Mouse (Mus musculus) right cerebral cortex, adult 2 months (tissue): ENCODE measurements around the gene Cdh11.
A peak's percentile ranks its signal among the peaks of the same experiment; 100 is the strongest.
"Not testable (repeated sequence)": the region's sequence is repeated elsewhere in the genome, so short reads cannot be mapped to it uniquely, and the experiment has no call there.

Experiments
- DNase-seq, 2 experiments: peaks; one replicate each; pipeline ENCODE4 v3.0.0; 2021 to 2022; ENCODE audit warnings: low spot score in 2 of 2

Cdh11 gene

DNA sequence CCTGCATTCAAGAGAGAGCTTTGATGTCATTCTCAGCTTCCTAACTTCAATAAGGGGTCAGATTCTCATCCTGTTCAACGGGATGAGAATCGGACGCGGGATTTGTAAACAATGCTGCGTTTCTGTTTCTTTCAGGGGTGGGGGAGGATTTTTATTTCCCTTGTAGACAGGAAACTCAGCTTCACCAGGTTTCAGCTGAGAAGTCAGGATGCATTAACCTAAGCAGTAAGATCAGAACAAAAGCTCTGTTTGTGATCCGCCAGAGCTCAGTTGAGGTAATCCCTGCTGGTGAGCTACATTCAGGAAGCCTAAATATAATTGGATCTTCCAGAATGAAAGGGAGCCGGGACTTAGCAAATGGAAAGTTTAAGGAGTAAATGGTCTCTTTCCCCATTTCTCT, 78.1 kb downstream of the Cdh11 start:
- DNase-seq: no peak

DNA sequence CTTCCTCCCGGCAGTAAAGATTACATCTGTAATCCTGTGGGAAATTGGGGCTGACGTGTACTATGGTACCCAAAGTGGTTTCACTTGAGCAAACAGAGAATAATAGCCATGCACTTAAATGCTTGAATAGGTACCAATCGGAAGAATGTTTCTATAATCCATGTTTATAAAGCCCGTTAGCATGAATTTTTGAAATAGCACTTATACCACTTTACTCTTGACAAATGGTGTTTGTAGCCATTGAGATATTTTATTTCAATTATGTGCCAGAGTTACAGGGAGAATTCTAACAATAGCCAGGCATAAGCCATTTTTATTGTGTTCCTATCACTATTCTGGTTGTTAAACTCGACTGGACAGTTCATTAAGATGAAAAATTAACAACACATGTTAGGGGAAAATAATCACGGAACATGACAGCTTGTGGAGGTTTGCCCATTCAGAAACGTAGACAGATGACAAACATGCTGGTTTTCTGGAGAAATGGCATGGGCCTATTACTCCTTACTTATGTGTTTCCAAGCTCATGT, 80.0 kb downstream of the Cdh11 start:
- DNase-seq: no peak

DNA sequence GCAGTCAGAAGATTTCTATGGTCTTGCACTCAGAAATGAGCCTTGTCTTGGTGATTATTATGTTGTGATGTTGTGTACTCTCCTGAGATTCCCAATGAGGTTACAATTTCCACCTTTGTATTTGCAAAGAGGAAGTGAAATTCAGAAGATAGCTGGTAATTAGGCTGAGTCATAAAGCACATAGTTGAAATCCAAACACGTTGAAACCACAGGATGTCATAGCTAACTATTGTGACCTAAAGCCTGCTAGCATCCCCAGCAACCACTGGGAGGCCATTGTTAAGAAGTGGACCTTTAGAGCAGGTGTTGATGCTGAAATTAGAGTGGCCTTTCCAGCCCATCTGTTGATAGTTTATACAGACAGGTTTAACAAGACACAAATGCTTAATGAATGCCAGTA, 85.2 kb downstream of the Cdh11 start:
- no peak for DNase-seq

DNA sequence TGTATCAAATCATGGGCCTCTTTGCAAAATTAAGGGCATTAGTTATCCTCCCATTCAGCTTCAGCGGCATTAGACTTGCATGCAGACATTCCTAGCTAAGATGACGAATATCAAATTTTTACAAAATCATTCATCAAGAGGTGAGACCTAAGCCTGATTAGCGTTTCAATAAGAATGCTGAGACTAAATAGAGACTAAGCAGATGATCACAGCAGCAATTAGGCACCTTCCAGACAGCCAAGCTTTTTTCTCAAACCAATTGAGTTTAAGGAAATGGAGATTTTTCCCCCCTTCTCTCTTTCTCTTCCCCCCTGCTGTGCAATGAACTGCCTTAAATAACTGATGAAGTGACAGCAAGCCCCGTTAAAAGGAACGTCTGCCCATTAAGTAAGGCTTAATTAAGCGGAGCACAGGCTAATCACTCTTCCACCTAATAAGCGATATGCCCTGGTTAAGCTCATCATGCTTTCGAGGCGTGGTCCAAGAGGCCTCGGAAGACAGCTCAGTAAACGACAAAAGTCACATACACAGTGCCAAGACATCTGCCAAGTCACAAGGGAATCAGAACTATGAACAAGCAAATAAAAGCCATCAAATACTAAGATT, 87.1 kb downstream of the Cdh11 start:
- no peak for DNase-seq

DNA sequence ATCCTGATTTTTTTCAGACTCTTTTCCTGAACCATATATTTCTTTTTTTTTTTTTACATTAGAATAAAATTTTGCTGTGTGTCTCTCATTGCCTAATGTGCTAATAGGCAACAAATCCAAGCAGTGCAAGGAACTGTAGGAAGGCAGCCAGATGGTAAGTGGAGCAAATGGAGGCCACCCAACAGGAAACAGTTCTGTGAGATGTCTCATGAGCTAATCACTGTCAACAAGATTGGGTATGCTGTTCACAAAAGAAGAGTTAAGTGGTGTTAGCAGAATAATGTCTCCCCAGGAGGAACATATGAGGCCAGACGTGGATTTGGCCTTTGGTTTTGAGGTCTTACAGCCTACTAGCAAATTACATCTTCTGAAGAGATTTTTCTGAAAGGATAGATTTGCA, 92.0 kb downstream of the Cdh11 start:
- no peak for DNase-seq

DNA sequence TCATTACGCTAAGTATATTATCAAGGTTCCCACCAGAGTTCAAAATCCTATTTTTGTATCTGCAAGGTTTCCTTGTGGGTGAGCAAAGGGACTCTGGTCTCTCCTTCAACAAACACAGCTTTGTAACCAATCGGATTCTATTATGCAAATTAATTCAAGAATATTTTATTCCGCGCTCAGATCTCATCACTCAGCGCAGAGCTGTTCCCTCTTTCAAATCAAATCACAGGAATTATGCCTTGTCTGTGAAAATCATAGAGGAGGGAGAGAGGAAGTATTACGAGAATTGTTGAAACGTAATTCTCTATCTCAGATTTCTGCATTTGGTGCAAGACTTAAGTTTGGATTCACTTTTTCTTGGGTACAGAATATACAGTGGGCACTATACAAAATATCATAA, 100.0 kb downstream of the Cdh11 start:
- DNase-seq: not testable (repeated sequence)

DNA sequence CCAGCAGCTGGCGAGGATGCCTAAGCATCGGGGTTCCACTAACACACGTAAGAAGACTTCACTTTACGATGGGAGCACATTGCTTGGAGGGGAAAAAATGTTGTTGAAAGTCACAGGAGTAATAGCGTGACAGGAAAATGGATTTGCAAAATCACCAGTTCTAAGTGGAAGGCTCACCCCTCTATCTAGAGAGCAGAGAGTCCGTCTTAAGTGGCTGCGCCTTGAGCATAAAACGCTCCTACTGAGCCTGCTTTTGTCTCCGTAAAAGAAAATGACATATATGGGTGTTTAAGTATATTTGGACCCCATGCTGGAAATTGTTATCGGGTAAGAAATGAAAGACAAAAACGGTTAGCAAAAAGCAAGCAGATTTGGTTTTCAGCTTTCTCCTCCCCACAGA, 100.4 kb downstream of the Cdh11 start:
- no peak for DNase-seq

DNA sequence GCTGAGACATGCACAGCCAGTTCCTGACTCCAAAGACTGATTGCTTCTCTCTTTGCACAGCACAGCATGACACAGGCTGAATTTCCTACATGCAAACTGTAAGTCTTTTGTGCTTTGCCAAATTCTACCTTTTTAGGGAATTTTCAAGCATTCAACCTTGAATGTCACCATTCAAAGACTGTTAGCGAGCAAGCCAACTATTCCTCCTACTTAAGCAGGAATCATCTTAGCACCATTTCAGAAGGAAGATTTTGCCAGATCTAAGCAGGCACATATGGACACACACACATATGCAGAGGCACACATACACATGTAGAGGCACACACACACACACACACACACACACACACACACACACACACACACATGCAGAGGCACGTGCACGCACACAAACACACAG, 108.3 kb downstream of the Cdh11 start:
- no peak for DNase-seq

DNA sequence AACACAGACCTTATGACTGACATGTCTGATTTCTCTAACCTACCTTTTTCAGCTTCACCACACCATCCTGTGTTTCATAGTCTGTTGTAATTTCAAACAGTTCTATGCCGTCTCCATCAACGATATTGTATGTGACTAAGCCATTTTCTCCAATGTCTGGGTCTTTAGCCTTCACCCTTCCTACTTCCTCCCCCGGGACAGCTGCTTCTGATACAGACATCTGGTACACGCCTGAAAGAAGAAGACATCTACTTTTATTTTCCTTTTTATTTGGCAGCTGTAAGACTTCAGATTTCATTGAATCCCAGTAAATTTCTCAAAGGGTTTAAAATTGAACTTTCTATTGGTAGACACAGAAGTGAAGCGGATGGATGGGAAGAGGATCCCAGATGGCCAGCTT, 120.9 kb downstream of the Cdh11 start:
- DNase-seq: peak in 1 of 2 experiments; percentile 18

DNA sequence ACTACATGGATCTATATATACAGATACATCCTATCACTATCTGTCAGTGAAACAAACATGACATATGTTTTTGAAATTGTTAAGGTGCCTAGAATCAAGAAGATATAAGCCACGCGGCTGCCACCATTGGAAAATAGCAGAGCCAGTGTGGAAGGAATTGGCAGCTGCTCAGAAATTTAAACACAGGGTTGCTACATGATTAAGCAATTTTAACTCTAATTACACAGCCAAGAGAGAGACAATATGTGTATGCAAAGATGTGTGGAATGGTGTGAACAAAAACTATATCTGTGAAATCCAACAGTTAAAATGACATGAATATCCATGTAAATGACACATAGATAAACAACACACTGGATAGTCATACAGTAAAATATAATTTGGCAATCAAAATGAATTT, 128.9 kb downstream of the Cdh11 start:
- DNase-seq: no peak

DNA sequence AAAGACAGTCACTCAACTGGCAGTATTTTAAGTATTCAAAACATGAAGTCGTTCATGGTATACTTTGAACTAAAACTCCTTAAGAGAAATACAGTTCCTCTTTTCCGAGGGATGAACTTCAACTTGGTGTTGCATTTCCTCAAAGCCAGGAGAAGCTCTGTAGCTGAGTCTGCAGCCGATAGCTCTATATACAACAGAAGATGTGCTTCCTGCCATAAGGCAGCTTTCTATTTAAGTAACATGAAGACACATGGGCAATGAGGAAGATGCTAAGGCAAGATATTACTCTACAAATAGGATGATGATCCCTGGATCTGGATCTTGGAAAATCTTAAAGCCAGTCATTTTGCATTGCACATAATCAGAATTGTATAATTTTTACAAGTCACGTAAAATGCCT, 133.5 kb downstream of the Cdh11 start:
- no peak for DNase-seq

DNA sequence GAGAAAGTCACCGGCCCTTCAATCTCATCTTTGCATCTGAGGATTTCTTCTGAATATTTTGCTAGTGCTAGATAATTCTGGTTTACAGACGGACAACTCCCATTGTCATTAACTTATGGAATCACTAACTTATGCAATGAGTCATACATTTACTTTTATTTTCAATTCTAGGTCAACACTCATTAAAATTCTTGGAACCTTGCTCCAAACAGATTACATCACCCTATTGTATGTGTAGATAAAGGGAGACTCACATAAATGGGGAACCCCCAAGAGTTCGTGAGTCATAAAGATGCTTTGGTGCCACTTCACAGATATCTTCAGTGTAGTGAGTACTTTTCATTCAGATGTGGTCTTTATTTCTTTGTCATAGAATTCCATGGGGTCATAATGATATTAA, 158.3 kb downstream of the Cdh11 start:
- no peak for DNase-seq

DNA sequence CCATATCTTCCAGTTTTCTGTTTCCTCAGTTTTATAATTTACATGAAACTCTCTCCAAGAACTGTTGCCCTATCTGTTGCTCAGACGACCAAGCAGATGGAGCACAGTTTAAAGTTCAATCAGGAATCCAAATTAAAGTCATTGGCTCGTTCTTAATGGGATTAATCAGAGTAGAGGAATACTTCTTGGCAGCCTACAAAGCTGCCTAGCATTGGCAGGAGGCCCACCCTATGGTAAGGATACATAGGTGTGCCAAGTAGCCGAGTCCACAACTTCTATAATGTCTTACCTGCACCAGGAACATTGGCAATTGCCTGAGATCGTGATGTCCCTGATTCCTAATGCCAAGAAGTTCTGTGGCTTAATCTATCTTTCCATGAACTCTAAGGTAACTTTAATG, 173.3 kb downstream of the Cdh11 start:
- no peak for DNase-seq

DNA sequence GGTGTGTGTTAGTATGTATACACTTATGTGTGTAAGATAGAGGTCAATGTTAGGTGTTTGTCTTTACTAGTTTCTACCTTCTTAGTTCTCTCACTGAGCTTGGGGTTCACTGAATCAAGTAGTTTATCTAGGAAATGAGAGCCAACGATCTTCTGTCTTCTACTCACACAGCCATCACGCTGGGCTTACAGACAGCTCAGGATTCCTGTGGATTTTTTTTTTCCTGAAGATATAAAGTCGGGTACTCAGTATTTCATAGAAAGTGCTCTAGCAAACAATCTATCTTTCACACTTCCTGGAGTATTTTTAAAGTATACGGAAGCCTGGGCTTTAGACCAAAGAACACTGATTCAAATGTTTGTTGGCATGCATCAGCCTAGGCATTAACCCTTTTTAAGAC, 184.1 kb downstream of the Cdh11 start:
- no peak for DNase-seq

DNA sequence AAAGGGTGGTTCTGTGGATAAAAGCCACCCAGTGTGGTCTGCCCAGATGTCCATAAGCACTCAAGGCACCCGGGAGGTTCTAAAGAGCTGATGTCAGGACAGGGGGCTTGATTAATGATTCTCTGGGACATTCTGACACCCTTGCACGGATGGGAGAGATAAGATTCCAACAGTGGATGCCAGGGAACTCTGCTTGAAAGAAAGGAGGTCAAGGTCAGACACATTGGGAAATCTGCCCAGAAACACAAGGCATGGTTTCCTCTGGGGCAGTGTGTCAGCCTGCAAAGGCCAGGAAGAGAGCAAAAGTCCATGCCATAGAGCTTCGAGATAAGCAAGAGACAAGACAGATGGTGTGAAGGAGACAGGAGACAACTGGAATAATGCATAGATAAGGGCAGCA, 188.9 kb downstream of the Cdh11 start:
- DNase-seq: no peak

DNA sequence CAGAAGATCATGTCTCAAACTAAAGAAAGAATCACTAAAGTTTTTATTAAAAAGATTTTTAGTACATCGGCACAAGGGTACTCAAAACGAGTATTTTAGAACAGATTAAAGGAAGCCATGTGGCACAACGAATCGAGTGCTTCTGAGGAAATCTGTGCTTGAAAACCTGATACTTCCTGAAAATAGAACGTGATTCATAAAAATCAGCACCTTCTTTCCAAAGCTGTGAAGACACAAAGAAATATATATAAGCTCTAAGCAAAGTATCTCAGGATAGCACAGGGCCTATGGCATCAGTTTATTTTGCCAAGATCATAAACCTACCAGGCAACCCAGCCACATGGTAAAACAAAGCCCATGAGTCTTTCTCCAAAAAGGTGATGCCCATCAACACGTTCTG, 191.5 kb downstream of the Cdh11 start:
- no peak for DNase-seq
